Mouse (Mus musculus): Measurements from ENCODE around the gene Sh2d1a. TPM values are rescaled to one million over a fixed set of nuclear protein-coding genes. Genes with fewer than 3 reads are reported as not detected.

Gene Sh2d1a
- total RNA-seq (2023): 28.7 TPM

GRCm38 (mm10) chrX:42502291-42503043 lies at the start of gene Sh2d1a:
Gene Sh2d1a, plus strand, starts transcription at chrX:42502453.

DNA sequence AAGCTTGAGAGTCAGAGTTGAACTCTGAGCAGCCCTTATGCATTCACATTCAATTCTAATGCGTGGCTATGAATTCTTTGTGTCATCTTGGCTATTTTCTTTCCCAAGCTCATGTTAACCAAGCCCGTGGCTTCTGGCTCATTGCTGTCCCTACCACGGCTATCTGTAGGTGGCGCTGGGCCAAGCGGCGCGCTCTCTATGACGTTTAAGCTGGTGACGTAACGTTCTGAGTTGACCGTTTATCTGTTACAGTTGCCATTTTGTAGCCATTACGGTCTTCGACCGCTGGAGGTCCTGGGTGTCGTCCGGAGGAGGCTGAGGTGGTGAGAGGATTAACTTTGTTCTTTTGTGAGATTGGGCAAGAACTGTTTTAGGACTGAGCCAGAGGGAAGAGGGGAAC lies 12.8 kb upstream of the Sh2d1a start, which contains the start of gene Tex13c2:
TSS of gene Tex13c2 (plus strand) at position 246 of the 400 bp plus-strand sequence.

Other genes with a start within 250 kb of the Sh2d1a start
- not detected for gene Tex13c2, start 12.8 kb upstream of the Sh2d1a start, total RNA-seq (2023)